Mouse (Mus musculus): Measurements from ENCODE around the gene Mllt3.

DNA sequence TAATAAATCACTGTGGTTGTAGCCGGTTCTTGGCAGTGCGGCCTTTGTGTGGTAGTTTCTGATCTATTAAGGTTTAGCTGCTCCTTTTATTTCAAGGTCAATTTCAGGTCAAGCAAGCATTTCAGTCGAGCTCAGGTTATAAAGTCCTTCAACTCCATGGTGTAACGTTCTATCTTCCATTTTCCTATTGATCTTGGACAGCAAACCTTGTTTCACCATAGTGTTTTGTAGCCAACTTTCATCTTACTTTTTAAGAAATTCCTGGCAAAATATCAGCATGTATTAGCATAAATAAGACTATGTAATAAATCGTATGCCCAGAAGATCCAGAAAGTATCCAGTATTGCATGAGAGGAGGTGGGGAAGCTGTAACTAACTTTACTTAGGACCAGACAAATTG is 240.7 kb downstream of the Mllt3 start:
- no peak for TF ChIP-seq TCF12 (IDR thresholded peaks at IDR 0.05; ENCODE audit: insufficient read depth, poor library complexity, severe bottlenecking)
- TF ChIP-seq POLR2A (IDR thresholded peaks at IDR 0.05; ENCODE audit: insufficient read length, low read depth) = no peak
- no peak for TF ChIP-seq MYOG (IDR thresholded peaks at IDR 0.05; ENCODE audit: control insufficient read depth in 1 of 3, insufficient read depth in 1 of 3, insufficient read length in 2 of 3, low read depth in 2 of 3)
